Mouse (Mus musculus) gastrocnemius, postnatal 4 days (tissue): ENCODE results near the gene Ctf2. TPM values are rescaled to one million over a fixed set of nuclear protein-coding genes. Genes with fewer than 3 reads are reported as not detected.

Experiments used
- DNase-seq, 2 experiments: peaks; one replicate each; pipeline ENCODE4 v3.0.0; 2021 to 2022; ENCODE audit warnings: low spot score in 2 of 2, mixed read lengths in 2 of 2
- microRNA-seq: library from miRNA; unstranded; fragments of <30 nt; microRNA quantifications from one replicate; pipeline ENCODE4 v1.2.0, GENCODE M21; 2021
- total RNA-seq, 2 experiments: library from RNA; stranded (reverse); gene quantifications; 2 replicates each; pipeline ENCODE4 v1.2.3; 2021

Ctf2 gene
- total RNA-seq, 2 experiments from 2014 or later = not detected

DNA sequence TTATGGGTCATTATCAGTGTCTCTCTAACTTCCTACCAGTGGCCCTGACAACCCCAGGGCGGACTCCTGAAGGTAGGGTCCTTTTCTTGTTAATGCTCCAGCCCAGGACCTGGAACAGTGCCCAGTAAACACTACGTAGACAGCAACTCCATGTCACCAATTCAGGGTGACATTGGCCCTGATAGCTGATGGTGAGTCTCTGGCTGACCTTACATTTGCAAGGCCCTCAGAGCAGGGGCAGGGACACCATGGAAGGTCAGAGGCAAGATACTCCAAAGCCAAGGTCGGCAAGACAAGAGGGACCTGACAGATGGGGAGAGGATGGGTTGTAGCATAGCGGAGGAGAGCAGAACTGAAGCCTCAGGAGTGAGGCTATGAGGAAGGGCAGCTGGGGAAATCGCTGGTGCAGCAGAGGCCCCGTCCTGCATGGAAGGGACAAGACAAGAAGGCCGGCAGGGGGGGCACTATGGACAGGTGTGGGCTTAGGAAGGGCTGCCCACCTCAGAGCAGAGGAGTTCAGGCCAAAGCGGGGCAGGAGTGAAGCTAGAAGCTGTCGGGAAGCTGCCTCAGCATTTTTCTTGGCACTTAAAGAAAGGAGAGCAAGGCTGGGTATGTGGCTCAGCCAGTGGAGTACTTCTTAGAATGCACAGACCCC lies 42.2 kb downstream of the Ctf2 start:
- DNase-seq = no peak

DNA sequence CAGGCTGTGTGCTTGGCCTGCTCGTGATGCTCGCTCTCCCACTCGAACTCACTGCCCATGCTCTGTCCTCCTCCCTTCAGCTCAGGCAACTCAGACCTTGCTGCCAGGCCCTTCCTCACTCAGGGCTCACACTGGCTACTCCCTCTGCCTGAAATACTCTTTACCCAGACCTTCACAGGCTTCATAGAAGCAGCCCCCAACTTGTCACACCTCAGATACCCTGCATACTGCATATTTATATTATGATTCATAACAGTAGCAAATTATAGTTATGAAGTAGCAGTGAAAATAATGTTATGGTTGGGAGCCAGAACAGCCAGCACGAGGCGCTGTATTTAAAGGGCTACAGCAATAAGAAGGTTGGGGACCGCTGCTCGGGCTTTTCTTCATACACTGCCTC lies 43.0 kb downstream of the Ctf2 start:
- DNase-seq = no peak

DNA sequence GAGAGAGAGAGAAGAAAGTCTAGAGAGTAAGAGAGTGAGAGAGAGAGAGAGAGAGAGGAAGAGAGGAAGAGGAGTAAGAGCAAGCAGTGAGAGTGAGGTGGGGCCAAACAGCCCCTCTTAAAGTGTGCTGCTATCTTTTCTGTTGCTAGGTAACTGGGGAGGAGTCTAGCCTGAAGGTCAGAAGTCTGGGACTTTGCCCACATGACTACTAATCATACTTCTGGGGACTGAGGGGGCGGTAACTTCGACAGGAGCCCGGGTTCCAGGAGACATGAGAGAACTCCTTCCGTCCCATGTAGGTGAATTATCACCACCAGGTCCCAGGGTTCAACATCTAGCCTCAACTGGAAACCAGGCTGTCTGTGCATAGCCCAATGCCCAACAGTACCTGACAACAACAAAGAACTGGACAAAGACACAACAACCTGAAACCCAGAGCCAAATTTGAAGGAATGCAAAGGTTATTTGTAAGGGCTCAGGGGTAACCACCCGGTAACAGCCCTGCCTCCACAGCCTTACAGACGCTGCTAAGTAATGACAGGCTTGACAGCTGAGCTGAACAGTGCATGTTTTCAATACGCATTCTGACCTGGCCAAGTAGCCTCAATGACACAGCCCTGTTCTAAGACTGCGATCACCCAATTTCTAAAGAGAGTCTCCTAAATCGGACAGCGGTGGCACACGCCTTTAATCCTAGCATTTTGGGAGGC lies 45.1 kb downstream of the Ctf2 start:
- no peak for DNase-seq

DNA sequence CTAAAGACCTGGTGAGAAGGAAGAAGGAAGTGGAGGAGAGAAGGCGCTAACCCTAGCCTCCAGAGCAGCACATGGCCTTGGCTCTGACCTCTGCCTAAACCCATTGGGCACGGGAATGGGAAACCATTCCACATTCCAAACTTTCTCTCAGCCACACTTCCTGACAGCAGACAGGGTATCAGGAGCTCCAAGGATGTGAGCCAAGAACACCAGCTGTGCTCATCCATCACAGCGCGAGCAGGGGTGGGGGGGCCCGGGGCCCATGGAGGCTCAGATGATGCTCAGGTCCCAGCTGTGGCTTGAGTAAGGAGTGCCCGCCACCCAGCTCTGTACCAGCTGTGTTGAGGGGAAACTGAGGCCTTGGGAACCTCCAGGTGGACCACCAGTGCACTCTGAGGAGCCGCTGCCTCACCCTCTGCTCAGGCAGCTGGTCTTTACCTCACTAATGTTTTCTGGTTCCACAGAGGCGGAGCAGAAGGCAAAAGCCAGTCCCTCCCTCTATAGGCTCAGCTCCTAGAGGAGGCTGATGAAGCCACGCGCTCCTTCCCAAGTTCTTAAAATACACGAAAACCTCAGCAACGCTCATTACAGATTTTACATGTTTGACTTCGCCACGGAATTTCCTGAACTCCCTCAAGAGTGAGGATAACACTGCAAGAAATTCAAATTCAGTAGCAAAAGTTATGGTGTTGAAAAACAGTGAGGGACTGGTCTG lies 46.5 kb downstream of the Ctf2 start:
- DNase-seq = peak in 1 of 2 experiments; percentile 56

DNA sequence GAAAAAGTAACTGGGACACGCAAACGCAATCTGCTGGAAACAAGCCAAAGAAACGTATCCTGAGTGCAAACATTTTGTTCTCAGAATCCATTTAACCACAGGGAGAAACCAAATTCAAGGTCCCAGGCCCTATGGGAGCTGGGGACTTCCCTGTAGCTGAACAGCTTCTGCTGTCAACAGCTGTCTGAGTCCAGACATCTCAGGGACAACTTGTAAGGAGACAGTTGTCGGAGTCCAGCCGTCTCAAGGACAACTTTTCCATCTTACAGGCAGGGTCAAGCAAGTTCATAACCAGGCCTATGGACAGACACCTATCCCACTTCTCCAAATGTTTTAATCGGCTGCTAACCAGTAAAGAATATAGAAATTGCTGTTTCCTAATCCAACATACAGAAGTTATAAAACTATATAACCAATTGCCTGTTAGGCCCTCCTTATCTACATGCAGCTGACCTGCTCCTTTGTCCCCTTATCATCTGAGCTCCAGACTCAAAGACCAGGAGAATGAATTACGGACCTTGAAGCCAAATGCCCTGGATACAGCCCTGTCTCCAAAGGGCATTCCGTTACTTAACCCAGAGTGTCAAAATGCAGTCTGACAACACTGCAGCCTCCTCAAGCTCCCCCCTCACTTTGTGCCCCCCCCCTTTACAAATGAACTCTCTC lies 49.9 kb downstream of the Ctf2 start:
- no peak for DNase-seq

DNA sequence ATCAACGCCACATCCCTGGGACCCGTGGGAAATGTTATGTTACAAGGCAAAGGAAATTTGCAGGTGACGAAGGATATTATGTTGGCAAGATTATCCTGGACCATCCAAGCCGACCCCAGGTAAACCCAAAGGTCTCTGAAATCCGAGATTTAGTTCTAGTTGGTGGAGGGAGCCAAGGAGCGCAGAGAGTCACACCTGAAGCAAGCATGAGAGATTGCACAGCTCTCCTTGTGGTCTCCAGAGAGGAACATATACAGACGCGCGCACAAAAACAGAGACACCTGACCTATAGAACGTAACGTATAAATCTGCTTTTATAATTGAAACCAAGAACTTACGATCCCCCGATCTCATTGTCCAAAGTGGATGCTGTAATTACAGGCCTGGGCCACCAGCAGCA lies 51.4 kb downstream of the Ctf2 start:
- no peak for DNase-seq

DNA sequence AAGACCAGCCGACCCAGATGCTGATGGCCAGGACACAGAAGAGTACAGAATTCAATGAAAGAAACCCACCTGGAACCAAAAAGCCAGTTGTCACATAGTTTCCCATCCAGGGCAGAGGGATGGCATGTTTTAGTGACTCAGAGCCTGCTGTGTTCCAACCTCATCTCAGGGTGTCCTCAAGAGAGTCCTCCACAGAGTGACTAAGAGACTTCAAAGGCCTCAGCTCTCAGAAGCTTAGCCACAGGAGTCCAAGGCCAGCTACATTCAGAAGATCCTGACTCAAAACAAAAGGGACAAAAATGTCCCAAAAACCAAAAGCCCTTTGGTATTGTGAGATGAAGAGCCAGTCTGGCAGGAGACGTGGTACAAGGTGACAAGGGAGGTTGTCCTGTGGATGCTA lies 53.2 kb downstream of the Ctf2 start:
- DNase-seq = no peak

DNA sequence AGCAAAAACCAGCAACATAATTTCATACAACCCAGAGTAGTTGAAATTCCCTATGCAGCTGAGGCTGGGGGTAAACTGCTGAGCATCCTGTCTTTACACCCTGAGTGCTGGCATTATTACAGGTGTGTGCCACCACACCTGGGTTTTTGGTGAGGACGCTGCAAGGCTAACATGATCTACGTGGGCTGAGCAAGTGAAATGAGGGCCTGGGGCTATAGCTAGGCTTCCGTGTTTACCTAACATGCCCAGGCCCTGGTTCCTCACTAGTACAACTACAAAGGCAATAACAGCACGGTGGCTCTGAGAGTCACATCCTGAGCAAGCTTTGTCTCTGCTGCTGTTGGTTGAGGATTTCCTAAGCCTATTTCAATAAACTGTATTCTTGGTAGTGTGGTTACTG lies 54.4 kb downstream of the Ctf2 start:
- no peak for DNase-seq

DNA sequence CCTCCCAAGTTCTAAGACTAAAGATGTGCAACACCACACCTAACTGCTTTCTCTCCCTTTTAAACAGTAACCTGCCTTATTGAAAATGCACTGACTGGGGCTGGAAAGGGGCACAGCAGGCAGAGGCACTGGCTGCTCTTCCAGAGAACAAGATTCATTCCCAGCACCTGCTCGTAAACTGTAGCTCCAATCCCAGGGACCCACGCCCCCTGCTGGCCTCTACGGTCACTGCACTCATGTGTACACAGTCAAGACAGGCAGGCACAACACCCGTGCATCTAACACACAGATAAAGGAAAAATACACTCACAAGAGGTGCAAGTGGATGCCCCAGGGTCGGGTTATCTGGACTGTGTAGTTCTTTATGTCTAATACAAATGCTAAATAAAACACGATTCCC lies 54.9 kb downstream of the Ctf2 start:
- DNase-seq = peak in 1 of 2 experiments; percentile 40

DNA sequence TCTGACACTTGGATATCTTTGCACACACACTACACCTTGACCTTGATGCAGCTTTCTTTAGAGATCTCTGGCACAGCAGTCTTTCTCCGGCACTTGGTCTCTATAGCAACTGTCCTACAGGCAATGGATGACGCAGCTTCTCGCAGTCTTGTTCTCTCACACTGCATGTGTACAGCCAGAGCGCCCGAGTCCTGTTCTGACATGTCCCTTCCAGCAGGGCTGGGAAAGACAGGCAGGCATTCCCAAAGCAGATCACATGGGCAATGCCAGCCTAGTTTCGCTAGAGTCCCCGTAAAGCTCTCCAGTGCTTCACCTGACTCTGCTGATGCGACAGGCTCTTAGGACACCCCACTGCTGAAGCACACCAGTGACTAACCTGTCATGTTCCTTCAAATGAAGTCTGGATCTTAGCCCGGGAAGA lies 56.6 kb downstream of the Ctf2 start:
- no peak for DNase-seq

DNA sequence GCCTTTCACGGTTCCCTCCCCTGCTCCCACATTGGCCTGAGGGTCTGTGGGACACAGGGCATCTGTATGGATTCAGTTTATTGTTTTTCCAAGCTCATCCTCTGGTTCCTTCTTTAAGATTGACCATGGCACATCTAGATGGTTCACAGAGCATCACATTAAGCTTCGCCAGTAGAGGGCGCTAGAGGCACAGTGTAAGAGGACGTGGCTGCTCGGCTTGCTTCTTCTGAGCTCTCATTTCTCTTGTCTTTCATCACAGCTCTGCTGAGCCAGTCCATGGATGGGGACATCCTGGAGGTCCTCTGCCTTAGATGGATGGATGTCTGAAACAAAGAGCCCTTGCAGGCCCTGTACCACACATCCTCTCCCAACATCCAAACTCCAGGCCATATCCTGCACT lies 57.0 kb downstream of the Ctf2 start:
- peak; percentile 78 to 88 for DNase-seq

DNA sequence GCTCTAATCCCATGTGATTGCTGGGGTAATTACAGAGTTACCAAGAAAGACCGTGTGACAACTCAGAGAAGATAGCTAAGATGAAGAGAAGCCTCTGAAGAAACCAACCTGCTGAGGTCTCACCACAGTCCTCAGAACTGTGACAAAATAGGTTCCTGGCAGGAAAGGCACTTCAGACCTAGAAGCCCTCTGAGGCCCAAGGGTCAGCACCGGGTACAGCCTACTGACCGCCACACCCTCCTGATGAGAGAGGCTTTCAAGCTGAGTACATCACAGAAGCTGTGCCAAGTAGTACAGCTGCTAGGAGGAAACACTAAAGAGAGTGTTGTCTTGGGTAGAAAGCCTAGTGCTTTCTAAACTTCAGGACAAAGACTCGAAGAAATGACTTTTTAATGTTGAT lies 59.2 kb downstream of the Ctf2 start:
- DNase-seq = no peak

DNA sequence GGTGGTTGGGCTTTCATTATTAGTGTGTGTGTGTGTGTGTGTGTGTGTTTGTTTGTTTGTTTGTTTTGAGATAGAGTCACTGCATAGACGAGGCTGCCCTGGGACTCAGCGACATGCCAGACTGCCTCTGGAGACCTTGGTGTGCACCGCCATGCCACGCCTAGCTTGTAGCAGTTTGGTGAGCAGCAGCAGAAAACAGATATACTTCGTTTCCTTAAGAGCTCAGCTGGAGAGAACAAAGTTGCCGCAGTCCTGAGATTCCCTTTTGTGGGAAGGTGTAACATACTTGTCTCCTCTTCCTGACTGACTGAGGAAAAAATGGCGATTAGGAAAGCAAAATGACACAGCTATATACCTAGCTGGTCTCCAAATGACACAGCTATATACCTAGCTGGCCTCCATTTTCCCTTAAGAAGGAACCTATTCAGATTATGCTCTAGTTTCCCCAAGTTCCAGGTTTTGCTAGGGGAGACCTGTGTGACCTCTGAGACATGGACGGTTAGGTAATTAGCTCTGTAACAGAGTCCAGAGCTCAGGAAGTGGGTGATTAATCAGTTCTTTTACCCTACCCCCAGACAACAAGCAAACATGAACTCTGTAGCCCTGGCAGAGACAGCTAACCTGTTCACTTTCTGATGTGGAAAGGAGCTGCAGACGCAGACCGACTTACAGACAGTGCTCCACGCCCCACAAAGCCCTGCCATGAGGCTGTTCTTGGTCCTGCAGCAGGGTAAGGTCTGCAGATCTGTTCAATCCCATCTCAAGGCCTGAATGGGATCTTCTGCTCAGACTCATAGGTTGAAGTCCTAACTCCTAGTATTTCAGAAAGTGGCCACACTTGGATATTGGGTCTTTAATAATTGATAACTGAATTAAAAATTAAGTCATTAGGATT lies 59.8 kb downstream of the Ctf2 start:
- no peak for DNase-seq

Small RNA genes lying within 50 kb of the gene (microRNA-seq; reads per million reads assigned to microRNA genes)
- gene Mir762 = not detected

Other genes starting within 250 kb of the Ctf2 start
- 10 to 100 TPM; 70.3 to 78.6 TPM for gene Srcap, start 220.2 kb downstream of the Ctf2 start, total RNA-seq
- gene Gm42715, start 212.6 kb downstream of the Ctf2 start, total RNA-seq = 10 to 100 TPM; 15.0 to 19.1 TPM
- 1 to 10 TPM in 1 of 2 experiments, not detected in 1; 3.1 TPM for gene Tmem265, start 170.8 kb downstream of the Ctf2 start, total RNA-seq
- gene Phkg2, start 158.8 kb downstream of the Ctf2 start, total RNA-seq = 10 to 100 TPM; 21.6 to 25.5 TPM
- gene Ccdc189, start 143.6 kb downstream of the Ctf2 start, total RNA-seq = 1 to 10 TPM; 5.0 to 5.1 TPM
- gene Rnf40, start 143.4 kb downstream of the Ctf2 start, total RNA-seq = 10 to 100 TPM; 48.4 to 50.5 TPM
- 10 to 100 TPM; 13.1 to 13.5 TPM for gene Zfp629, start 116.4 kb downstream of the Ctf2 start, total RNA-seq
- gene Bcl7c, start 23.2 kb downstream of the Ctf2 start, total RNA-seq = 100 to 1,000 TPM; 112 to 132 TPM
- gene Ctf1, start 19.4 kb downstream of the Ctf2 start, total RNA-seq = 10 to 100 TPM in 1 of 2 experiments, 1 to 10 TPM in 1; 7.0 to 10.0 TPM
- 1 to 10 TPM; 8.6 to 8.8 TPM for gene Fbxl19, start 12.4 kb upstream of the Ctf2 start, total RNA-seq
- gene Orai3, start 37.6 kb upstream of the Ctf2 start, total RNA-seq = 10 to 100 TPM; 12.3 to 13.9 TPM
- 10 to 100 TPM; 30.3 to 32.4 TPM for gene Setd1a, start 44.5 kb upstream of the Ctf2 start, total RNA-seq
- 1 to 10 TPM; 2.8 to 4.0 TPM for gene Gm49388, start 53.4 kb upstream of the Ctf2 start, total RNA-seq
- gene Hsd3b7, start 68.4 kb upstream of the Ctf2 start, total RNA-seq = 10 to 100 TPM; 13.0 to 13.3 TPM
- gene Stx4a, start 92.1 kb upstream of the Ctf2 start, total RNA-seq = 10 to 100 TPM; 82.8 to 84.9 TPM
- 1 to 10 TPM; 4.7 to 6.3 TPM for gene Stx1b, start 92.4 kb upstream of the Ctf2 start, total RNA-seq
- gene Zfp646, start 144.1 kb upstream of the Ctf2 start, total RNA-seq = 10 to 100 TPM; 24.0 to 27.1 TPM
- gene Zfp668, start 144.7 kb upstream of the Ctf2 start, total RNA-seq = 10 to 100 TPM in 1 of 2 experiments, 1 to 10 TPM in 1; 8.8 to 10.1 TPM
- 1 to 10 TPM; 1.6 to 1.8 TPM for gene Prss53, start 158.8 kb upstream of the Ctf2 start, total RNA-seq
- not detected for gene Gm21974, start 163.3 kb upstream of the Ctf2 start, total RNA-seq
- 10 to 100 TPM; 62.4 to 71.8 TPM for gene Vkorc1, start 163.5 kb upstream of the Ctf2 start, total RNA-seq
- gene Bckdk, start 171.9 kb upstream of the Ctf2 start, total RNA-seq = 10 to 100 TPM; 84.7 to 92.3 TPM
- 10 to 100 TPM; 18.5 to 23.2 TPM for gene Kat8, start 180.3 kb upstream of the Ctf2 start, total RNA-seq
- gene Prss8, start 197.9 kb upstream of the Ctf2 start, total RNA-seq = not detected
- 1 to 10 TPM; 7.6 to 8.9 TPM for gene Prss36, start 214.6 kb upstream of the Ctf2 start, total RNA-seq
- 100 to 1,000 TPM; 287 to 354 TPM for gene Fus, start 235.3 kb upstream of the Ctf2 start, total RNA-seq